Mouse (Mus musculus) E14TG2a.4 (cell line): ENCODE measurements around the gene Ciita.

Experiments
- H3K27me3 ChIP-seq: 2 replicates; pipeline ENCODE4 v1.6.1; 2014; ENCODE audit warnings: low read length, control low read depth; ENCODE audit not compliant: insufficient read depth
- H3K36me3 ChIP-seq: 2 replicates; pipeline ENCODE4 v1.6.1; 2014; ENCODE audit warnings: low read length, control low read depth; ENCODE audit not compliant: insufficient read depth
- H3K4me1 ChIP-seq: replicated peaks from 2 replicates; pipeline ENCODE4 v1.6.1; 2014; ENCODE audit warnings: low read depth, low read length, control low read depth
- H3K4me3 ChIP-seq: replicated peaks from 2 replicates; pipeline ENCODE4 v1.5.1; 2014; ENCODE audit warnings: mild to moderate bottlenecking, low read length
- H3K9me3 ChIP-seq: 2 replicates; pipeline ENCODE4 v1.6.1; 2014; ENCODE audit warnings: low read length, control low read depth
- CTCF ChIP-seq: conservative IDR thresholded peaks from 2 replicates; pipeline ENCODE4 v1.5.1; 2014; ENCODE audit warnings: low read length
- NANOG ChIP-seq: IDR thresholded peaks from 2 replicates; pipeline ENCODE4 v1.6.1; 2014; ENCODE audit warnings: borderline replicate concordance, low read length, mixed read lengths
- POU5F1 ChIP-seq: IDR thresholded peaks from 2 replicates; pipeline ENCODE4 v1.6.1; 2014; ENCODE audit warnings: low read length, borderline replicate concordance

The Ciita gene

GRCm38 (mm10) chr16:10460188-10460587, 19.7 kb upstream of the Ciita start:
- peaks cover 16% of the 10 kb centered on the region for H3K27me3 ChIP-seq

DNA sequence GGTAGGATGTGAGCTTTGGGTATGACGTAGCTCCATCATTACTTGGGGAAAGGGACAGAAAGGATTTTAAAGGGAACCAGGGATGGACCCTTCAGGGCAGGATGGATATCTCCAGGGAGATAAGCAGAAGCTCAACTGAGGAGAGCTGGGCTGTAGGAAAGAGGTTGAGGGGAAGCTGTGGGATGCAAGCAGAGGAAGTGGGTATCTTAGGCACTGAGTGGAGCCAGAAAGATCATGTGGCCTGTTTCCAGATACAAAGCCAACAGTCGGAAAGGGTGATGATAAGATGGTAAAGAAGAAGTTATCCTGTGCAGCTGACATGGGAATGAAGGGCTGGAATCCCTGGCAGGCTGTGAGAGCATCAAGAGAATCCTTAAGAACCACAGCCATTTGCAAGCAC, 18.7 kb upstream of the Ciita start:
- Histone ChIP-seq H3K36me3 (no peaks in the 10 kb centered on the region), H3K4me3 (no peak overlapping the region), H3K9me3 (no peaks in the 10 kb centered on the region), H3K4me1 (peaks cover 6% of the 10 kb centered on the region; the same call in 1 of the 2 replicates), H3K27me3 (peaks cover 16% of the 10 kb centered on the region)
- no peak for TF ChIP-seq NANOG
- no peak for TF ChIP-seq POU5F1

More at GRCm38 (mm10) chr16:10460188-10460587, 19.7 kb upstream of the Ciita start:
- no peaks in the 10 kb centered on the region for H3K36me3 ChIP-seq
- peaks cover 4% of the 10 kb centered on the region; the same call in 1 of the 2 replicates for H3K4me1 ChIP-seq
- H3K4me3 ChIP-seq: no peak overlapping the region
- TF ChIP-seq CTCF (no peak), NANOG (no peak), POU5F1 (no peak)
- H3K9me3 ChIP-seq: no peaks in the 10 kb centered on the region

DNA sequence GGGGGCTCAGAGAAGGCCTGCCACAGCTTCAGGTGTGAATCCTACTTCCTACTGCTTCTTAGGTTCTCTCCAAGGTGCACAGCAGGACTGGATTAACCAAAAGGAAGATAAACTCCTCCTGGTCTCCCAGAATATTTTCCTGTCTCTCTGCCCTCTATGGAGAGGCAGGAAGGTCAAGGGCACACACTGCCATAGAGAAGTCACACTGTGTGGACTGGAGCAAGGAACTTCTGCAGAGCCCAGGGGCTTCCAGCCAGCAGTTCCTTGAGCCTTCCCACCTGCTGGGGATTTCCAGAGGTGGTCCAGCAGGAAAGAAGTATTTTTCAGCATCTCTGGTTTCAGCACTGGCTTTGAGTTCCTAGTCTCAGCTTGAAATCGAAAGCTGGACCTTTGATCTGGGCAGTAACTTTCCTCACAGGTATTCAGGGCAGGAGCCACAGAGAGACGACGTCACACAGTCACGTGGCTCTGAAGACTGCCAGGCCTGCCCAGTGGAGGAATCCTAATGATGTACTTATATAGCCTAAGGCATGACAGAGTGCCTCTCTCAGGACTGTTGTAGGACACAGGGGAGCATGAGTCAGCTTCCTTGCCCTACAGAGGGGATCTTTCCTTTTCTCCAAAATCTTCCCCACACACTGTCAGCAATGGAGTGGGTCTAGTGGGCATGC, 14.7 kb upstream of the Ciita start:
- Histone ChIP-seq H3K4me3 (no peak overlapping the region), H3K36me3 (no peaks in the 10 kb centered on the region), H3K9me3 (peaks cover 18% of the 10 kb centered on the region), H3K4me1 (peaks cover 18% of the 10 kb centered on the region), H3K27me3 (peaks cover 4% of the 10 kb centered on the region; the same call in 1 of the 2 replicates)
- TF ChIP-seq NANOG: no peak
- no peak for TF ChIP-seq POU5F1
- TF ChIP-seq CTCF: no peak

DNA sequence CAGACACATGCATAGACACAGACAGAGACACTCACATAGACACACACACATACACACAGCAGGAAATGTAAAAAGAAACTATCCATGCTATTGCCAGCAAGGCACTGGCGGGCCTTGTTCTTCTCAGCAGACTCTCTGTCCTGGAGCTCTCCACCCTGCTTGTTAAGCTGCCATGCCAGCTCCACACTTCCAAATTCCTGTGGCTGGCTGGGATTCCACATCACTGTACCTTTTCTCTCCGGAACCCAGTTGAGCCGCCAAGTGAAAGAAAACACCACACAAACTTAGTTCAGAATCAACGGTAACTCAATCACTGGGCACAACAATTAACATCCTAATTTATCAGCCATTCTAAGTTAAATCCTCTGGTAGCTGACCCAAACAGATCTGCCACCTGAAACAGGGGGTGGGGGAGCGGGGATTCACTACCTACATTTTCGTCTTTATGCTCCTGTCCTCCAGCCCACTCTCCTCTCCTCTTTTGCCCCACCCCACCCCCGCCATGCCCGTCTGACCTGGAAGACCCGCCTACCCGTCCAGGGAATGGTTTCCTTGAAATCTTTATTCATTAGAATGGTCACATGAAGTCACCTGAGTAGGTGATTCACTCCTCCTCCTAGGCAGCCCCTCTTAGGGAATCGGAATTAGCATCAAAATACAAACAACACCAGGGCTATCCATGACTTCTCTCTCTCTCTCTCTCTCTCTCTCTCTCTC, 12.3 kb upstream of the Ciita start:
- Histone ChIP-seq H3K27me3 (no peaks in the 10 kb centered on the region), H3K36me3 (no peaks in the 10 kb centered on the region), H3K4me3 (no peak overlapping the region), H3K4me1 (peaks cover 25% of the 10 kb centered on the region), H3K9me3 (peaks cover 18% of the 10 kb centered on the region)
- no peak for TF ChIP-seq NANOG
- TF ChIP-seq POU5F1: no peak
- no peak for TF ChIP-seq CTCF

- no peaks in the 10 kb centered on the region for H3K36me3 ChIP-seq
- no peaks in the 10 kb centered on the region for H3K27me3 ChIP-seq
- no peak overlapping the region for H3K4me3 ChIP-seq
- no peak for TF ChIP-seq CTCF
- TF ChIP-seq NANOG: no peak
- TF ChIP-seq POU5F1: no peak
- peaks cover 18% of the 10 kb centered on the region for H3K9me3 ChIP-seq
- H3K4me1 ChIP-seq: peaks cover 25% of the 10 kb centered on the region
These were observed 11.7 kb upstream of the Ciita start for GRCm38 (mm10) chr16:10468201-10468600.

DNA sequence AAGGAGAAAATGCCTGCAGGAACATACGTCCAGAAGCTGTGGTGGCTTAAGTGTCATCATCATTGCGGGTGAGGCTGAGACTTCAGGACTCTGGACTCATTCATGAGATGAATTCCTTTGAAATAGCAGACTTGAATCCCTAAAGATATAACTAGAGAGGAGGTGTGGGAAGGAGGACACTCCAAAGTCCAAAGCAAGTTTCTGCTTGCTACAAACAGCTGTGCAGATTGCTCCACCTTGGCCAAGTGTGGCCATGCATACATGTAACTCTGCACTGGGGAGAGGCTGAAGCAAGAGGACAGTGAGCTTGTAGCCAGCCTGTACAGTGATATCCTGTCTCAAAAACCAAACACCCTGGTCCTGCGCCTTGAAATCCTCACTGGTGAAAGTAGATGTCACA, 7.9 kb upstream of the Ciita start:
- TF ChIP-seq POU5F1 (no peak), CTCF (no peak), NANOG (no peak)
- Histone ChIP-seq H3K9me3 (peaks cover 11% of the 10 kb centered on the region), H3K36me3 (no peaks in the 10 kb centered on the region), H3K4me1 (peaks cover 19% of the 10 kb centered on the region), H3K27me3 (no peaks in the 10 kb centered on the region), H3K4me3 (no peak overlapping the region)

DNA sequence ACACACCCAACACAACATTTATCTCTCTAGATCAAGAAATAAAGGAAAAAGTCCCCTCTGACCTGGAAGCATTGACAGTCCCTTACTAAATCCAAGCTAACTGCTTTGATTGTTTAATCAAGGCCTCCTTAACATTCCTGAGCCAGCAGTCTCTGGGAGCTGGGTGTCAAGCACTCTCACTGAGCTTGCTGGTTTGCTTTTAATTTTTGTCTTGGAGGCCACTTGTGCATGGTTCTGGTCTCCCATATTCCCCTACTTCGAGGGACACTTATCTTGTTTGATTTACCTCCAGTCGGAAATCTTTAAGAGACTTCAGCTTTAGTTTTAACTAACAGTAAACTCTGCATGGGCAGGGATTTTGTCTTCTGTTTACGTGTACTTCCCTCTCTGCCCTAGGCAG, 4.9 kb upstream of the Ciita start:
- Histone ChIP-seq H3K36me3 (no peaks in the 10 kb centered on the region), H3K27me3 (0 out of 2 replicates have a peak, but pooled peaks cover 1% of the 10 kb centered on the region), H3K4me1 (peaks cover 11% of the 10 kb centered on the region), H3K9me3 (no peaks in the 10 kb centered on the region), H3K4me3 (no peak overlapping the region)
- TF ChIP-seq CTCF: no peak
- TF ChIP-seq POU5F1: no peak
- TF ChIP-seq NANOG: no peak

DNA sequence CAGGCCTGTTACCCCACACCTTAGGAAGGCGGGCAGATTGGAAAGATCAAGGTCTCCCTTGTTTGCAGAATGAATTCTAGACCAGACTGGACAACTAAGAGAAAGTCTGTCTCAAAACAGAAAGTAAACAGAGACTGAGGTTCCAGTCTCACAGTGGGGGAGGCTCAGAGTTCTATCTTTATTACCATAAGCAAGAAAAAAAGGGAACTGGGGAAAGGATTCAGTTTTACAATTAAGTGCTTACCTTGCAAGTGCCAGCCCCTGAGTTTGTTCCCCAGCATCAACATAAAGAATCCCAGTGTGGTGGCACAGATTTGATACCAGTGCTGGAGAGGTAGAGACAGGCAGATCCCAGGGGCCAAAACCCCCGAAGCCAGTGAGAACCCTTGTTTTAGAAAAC, 3.9 kb upstream of the Ciita start:
- Histone ChIP-seq H3K27me3 (peaks cover 9% of the 10 kb centered on the region; the same call in 1 of the 2 replicates), H3K4me3 (no peak overlapping the region), H3K36me3 (no peaks in the 10 kb centered on the region), H3K9me3 (no peaks in the 10 kb centered on the region), H3K4me1 (peaks cover 11% of the 10 kb centered on the region)
- TF ChIP-seq POU5F1 (no peak), CTCF (no peak), NANOG (no peak)

- Histone ChIP-seq H3K9me3 (no peaks in the 10 kb centered on the region), H3K4me3 (no peak overlapping the region), H3K36me3 (no peaks in the 10 kb centered on the region), H3K4me1 (peaks cover 4% of the 10 kb centered on the region; the same call in 1 of the 2 replicates), H3K27me3 (peaks cover 36% of the 10 kb centered on the region)
- TF ChIP-seq POU5F1: no peak
- TF ChIP-seq CTCF: no peak
- no peak for TF ChIP-seq NANOG
These were observed 2.5 kb downstream of the Ciita start for GRCm38 (mm10) chr16:10482343-10482742.
